Mouse (Mus musculus): ENCODE results near the gene Kremen2. TPM values are rescaled to one million over a fixed set of nuclear protein-coding genes. Genes with fewer than 3 reads are reported as not detected.

The Kremen2 gene
- polyA plus RNA-seq, 1 experiment: 0.05 TPM

DNA sequence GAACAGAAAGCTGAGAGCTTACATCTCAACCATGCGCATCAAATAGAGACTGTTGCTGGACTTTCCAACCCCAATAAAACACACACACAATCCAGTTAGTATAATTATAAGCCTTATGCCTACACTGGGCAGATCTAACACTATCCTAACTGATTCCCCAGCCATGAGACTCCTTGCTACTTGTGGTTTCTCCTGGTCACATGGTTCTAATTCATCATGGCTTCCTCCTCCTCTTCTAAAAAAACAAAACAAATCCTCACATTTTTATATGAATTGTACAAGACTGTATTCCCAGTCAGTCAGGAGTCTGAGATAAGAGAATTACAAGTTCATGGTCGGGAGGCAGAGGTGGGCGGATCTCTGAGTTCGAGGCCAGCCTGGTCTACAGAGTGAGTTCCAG, 43.3 kb upstream of the Kremen2 start:
- no peak for TF ChIP-seq CTCF (IDR thresholded peaks at IDR 0.05; ENCODE audit: control insufficient read depth, insufficient read depth, insufficient read length)
- TF ChIP-seq MYOD1 (IDR thresholded peaks at IDR 0.05; ENCODE audit: control insufficient read depth, insufficient read length, low read depth): no peak
- TF ChIP-seq MYOG (IDR thresholded peaks at IDR 0.05; ENCODE audit: control insufficient read depth, extremely low read depth, insufficient read length): no peak
- no peak for TF ChIP-seq CEBPB (IDR thresholded peaks at IDR 0.05; ENCODE audit: low read depth)
- no peak for TF ChIP-seq MAX (IDR thresholded peaks at IDR 0.05)
- peak; percentile 53 for TF ChIP-seq USF1 (IDR thresholded peaks at IDR 0.05; ENCODE audit: low read depth)
- Histone ChIP-seq H3K79me3 (ENCODE audit: low read depth) (no peaks in the 10 kb centered on the region), H3K4me3 (ENCODE audit: insufficient read depth, poor library complexity, severe bottlenecking) (no peak overlapping the region), H3ac (ENCODE audit: control insufficient read depth, insufficient read length, low read depth) (no peak overlapping the region), H3K27me3 (ENCODE audit: control insufficient read depth, insufficient read depth, insufficient read length) (no peaks in the 10 kb centered on the region), H3K79me2 (ENCODE audit: control insufficient read depth, insufficient read depth) (no peaks in the 10 kb centered on the region), H3K36me3 (ENCODE audit: control insufficient read depth, insufficient read depth) (no peaks in the 10 kb centered on the region)

DNA sequence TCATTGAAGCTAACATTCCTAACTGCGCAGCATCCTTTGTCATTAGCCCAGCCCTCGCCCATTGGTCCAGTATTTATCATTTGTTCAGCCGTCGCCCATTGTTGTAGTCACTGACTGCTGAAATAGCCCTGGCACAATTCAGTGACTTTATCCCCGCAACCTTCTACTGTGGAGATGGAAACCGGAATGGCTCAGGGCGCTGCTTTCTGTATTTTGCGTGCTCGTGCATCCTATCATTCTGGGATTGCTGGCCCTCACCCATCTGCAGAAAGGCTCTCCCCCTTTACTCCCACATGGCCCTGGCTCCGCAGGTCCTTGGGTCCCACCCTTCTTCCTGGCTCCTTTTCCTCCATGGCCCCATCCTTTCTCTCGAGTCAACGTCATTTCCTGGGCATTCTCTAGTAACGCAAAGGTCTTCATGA, 40.9 kb upstream of the Kremen2 start:
- peak overlapping the region; percentile 32 for H3ac ChIP-seq (ENCODE audit: control insufficient read depth, insufficient read length, low read depth)
- no peaks in the 10 kb centered on the region for H3K79me3 ChIP-seq (ENCODE audit: low read depth)
- TF ChIP-seq MYOG (IDR thresholded peaks at IDR 0.05; ENCODE audit: control insufficient read depth, extremely low read depth, insufficient read length): no peak
- TF ChIP-seq FOSL1 (IDR thresholded peaks at IDR 0.05; ENCODE audit: insufficient read depth, low read length, poor library complexity, severe bottlenecking): no peak
- TF ChIP-seq CTCF (IDR thresholded peaks at IDR 0.05; ENCODE audit: control insufficient read depth, insufficient read depth, insufficient read length): no peak
- TF ChIP-seq MYOD1 (IDR thresholded peaks at IDR 0.05; ENCODE audit: control insufficient read depth, insufficient read length, low read depth): no peak
- no peak for TF ChIP-seq USF1 (IDR thresholded peaks at IDR 0.05; ENCODE audit: low read depth)
- no peak for TF ChIP-seq MAX (IDR thresholded peaks at IDR 0.05)
- no peak for TF ChIP-seq CEBPB (IDR thresholded peaks at IDR 0.05; ENCODE audit: low read depth)
- H3K36me3 ChIP-seq (ENCODE audit: control insufficient read depth, insufficient read depth): no peaks in the 10 kb centered on the region
- H3K4me3 ChIP-seq (ENCODE audit: insufficient read depth, poor library complexity, severe bottlenecking): no peak overlapping the region
- H3K79me2 ChIP-seq (ENCODE audit: control insufficient read depth, insufficient read depth): no peaks in the 10 kb centered on the region
- no peaks in the 10 kb centered on the region for H3K27me3 ChIP-seq (ENCODE audit: control insufficient read depth, insufficient read depth, insufficient read length)

DNA sequence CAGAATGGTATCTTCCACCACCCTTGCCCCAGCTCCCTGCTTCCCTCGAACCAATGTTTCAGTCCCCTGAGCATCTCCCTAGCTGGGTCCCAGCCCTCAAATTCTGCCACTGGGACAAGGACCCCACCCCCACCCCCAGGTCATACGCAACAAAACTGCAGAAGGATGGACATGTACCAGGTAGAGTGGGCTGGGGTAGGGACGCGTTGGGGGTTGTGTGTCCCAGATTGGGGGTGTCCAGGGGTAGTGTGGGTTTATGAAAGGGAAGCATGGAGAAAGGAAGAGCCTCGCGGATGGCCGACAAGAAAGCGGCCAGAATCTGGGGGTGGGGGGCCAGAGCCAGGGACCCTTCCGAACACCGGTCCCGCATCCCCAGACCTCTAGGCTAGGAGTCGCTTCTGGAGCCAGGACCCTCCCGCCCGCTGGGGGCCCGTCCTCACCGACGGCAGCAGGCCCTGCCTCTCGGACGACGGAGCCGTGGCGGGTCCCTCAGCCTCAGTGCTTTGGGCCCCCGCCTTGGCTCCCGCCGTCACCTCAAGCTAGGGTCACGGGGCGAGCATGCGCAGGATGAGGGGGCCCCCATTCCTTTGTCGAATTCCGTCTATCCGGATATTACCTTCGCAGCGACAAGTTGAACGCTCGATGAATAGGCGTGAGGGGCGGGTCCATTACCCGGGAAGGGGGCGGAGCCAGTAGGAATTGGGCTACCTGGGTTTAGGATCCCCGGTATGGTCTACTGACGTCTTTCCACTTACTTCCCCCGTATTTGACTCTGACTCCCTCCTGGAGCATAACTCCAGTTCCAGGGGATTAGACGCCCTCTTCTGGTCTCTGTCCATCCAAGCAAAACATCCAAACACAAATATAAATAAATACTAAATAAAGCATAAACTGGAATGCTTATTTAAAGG, 40.2 kb upstream of the Kremen2 start, which contains the start of gene Flywch2:
Gene Flywch2, minus strand, starts transcription at position 521 of the 911 bp plus-strand sequence.
- Histone ChIP-seq H3K79me2 (ENCODE audit: control insufficient read depth, insufficient read depth) (no peaks in the 10 kb centered on the region), H3K4me3 (ENCODE audit: insufficient read depth, poor library complexity, severe bottlenecking) (no peak within 1 kb of the TSS), H3K79me3 (ENCODE audit: low read depth) (no peaks in the 10 kb centered on the region), H3K27me3 (ENCODE audit: control insufficient read depth, insufficient read depth, insufficient read length) (no peaks in the 10 kb centered on the region), H3ac (ENCODE audit: control insufficient read depth, insufficient read length, low read depth) (peak within 1 kb of the TSS; percentile 32), H3K36me3 (ENCODE audit: control insufficient read depth, insufficient read depth) (no peaks in the 10 kb centered on the region)
- TF ChIP-seq FOSL1 (IDR thresholded peaks at IDR 0.05; ENCODE audit: insufficient read depth, low read length, poor library complexity, severe bottlenecking) (no peak), CEBPB (IDR thresholded peaks at IDR 0.05; ENCODE audit: low read depth) (no peak), MYOD1 (IDR thresholded peaks at IDR 0.05; ENCODE audit: control insufficient read depth, insufficient read length, low read depth) (no peak), MYOG (IDR thresholded peaks at IDR 0.05; ENCODE audit: control insufficient read depth, extremely low read depth, insufficient read length) (no peak), CTCF (IDR thresholded peaks at IDR 0.05; ENCODE audit: control insufficient read depth, insufficient read depth, insufficient read length) (no peak), MAX (IDR thresholded peaks at IDR 0.05) (no peak), USF1 (IDR thresholded peaks at IDR 0.05; ENCODE audit: low read depth) (no peak)

DNA sequence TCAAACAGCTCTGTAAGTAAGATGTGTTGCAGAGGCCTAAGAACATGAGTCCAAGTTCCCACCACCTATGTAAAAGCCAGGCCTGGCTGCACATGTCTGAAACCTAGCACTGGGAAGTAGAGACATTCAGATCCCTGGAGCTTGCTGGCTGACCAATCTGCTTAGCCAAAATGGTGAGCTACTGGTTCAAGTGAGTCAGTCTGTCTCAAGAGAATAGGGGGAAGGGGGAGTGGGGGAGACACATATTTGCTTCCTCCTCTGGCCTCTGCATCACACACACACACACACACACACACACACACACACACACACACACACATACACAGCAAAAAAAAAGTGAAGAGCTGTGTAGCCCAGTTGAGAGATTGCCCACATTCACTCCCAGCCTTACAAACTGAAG, 37.7 kb upstream of the Kremen2 start:
- Histone ChIP-seq H3ac (ENCODE audit: control insufficient read depth, insufficient read length, low read depth) (no peak overlapping the region), H3K79me3 (ENCODE audit: low read depth) (no peaks in the 10 kb centered on the region), H3K79me2 (ENCODE audit: control insufficient read depth, insufficient read depth) (no peaks in the 10 kb centered on the region), H3K27me3 (ENCODE audit: control insufficient read depth, insufficient read depth, insufficient read length) (peaks cover 6% of the 10 kb centered on the region), H3K36me3 (ENCODE audit: control insufficient read depth, insufficient read depth) (no peaks in the 10 kb centered on the region), H3K4me3 (ENCODE audit: insufficient read depth, poor library complexity, severe bottlenecking) (no peak overlapping the region)
- TF ChIP-seq MYOD1 (IDR thresholded peaks at IDR 0.05; ENCODE audit: control insufficient read depth, insufficient read length, low read depth): no peak
- TF ChIP-seq MYOG (IDR thresholded peaks at IDR 0.05; ENCODE audit: control insufficient read depth, extremely low read depth, insufficient read length): no peak

DNA sequence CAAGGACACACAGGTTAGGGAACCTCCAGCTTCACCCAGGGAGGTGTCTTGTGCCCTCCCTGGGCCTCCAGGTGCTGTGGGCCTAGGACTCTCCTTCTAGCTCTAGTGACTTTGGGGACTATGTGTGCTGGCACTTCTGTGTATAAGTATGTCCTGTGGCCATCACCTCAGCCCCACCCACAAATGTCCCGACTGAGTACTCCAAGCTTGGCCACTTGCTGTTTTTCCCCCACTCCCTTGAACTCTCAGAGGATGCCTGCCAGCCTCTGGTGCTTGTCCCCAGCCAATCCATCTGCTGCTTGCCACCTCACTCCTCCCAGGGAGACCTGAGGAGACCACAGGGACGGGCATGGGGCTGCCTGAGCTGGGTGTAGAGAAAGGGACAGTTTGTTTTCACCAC, 32.8 kb upstream of the Kremen2 start:
- TF ChIP-seq USF1 (IDR thresholded peaks at IDR 0.05; ENCODE audit: low read depth): no peak
- TF ChIP-seq MYOG (IDR thresholded peaks at IDR 0.05; ENCODE audit: control insufficient read depth, extremely low read depth, insufficient read length): no peak
- TF ChIP-seq MYOD1 (IDR thresholded peaks at IDR 0.05; ENCODE audit: control insufficient read depth, insufficient read length, low read depth): no peak
- Histone ChIP-seq H3K79me2 (ENCODE audit: control insufficient read depth, insufficient read depth) (no peaks in the 10 kb centered on the region), H3K4me3 (ENCODE audit: insufficient read depth, poor library complexity, severe bottlenecking) (no peak overlapping the region), H3ac (ENCODE audit: control insufficient read depth, insufficient read length, low read depth) (no peak overlapping the region), H3K36me3 (ENCODE audit: control insufficient read depth, insufficient read depth) (no peaks in the 10 kb centered on the region), H3K27me3 (ENCODE audit: control insufficient read depth, insufficient read depth, insufficient read length) (peaks cover 7% of the 10 kb centered on the region), H3K79me3 (ENCODE audit: low read depth) (no peaks in the 10 kb centered on the region)

DNA sequence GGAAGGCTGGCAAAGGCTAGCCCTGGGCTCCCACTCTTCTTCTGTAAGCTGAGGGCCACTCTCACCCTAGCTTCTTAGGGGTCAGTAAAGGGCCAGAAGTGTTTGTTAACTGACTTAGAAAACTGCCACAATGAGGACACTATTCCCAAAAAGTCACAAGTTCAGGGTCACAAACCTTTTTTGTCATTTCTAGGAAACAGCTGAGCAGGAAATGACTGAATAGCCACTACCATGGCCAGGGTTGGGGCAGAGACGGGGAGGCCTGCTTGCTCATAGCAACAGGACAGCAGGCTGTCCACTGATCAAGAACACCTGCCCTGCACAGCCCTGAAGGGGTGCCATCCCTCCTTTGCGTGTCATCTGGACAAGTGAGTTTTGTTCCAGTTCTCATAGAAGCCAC, 31.5 kb upstream of the Kremen2 start:
- Histone ChIP-seq H3K79me2 (ENCODE audit: control insufficient read depth, insufficient read depth) (no peaks in the 10 kb centered on the region), H3K79me3 (ENCODE audit: low read depth) (no peaks in the 10 kb centered on the region), H3K36me3 (ENCODE audit: control insufficient read depth, insufficient read depth) (no peaks in the 10 kb centered on the region), H3K4me3 (ENCODE audit: insufficient read depth, poor library complexity, severe bottlenecking) (no peak overlapping the region), H3ac (ENCODE audit: control insufficient read depth, insufficient read length, low read depth) (no peak overlapping the region), H3K27me3 (ENCODE audit: control insufficient read depth, insufficient read depth, insufficient read length) (peaks cover 7% of the 10 kb centered on the region)
- TF ChIP-seq MAX (IDR thresholded peaks at IDR 0.05) (no peak), MYOG (IDR thresholded peaks at IDR 0.05; ENCODE audit: control insufficient read depth, extremely low read depth, insufficient read length) (no peak), CTCF (IDR thresholded peaks at IDR 0.05; ENCODE audit: control insufficient read depth, insufficient read depth, insufficient read length) (no peak), USF1 (IDR thresholded peaks at IDR 0.05; ENCODE audit: low read depth) (no peak), FOSL1 (IDR thresholded peaks at IDR 0.05; ENCODE audit: insufficient read depth, low read length, poor library complexity, severe bottlenecking) (no peak), MYOD1 (IDR thresholded peaks at IDR 0.05; ENCODE audit: control insufficient read depth, insufficient read length, low read depth) (no peak), CEBPB (IDR thresholded peaks at IDR 0.05; ENCODE audit: low read depth) (no peak)

Measured in C2C12 (cell line).